Mouse (Mus musculus) myocyte (in vitro differentiated cells): Measurements from ENCODE around the gene Ms4a2.

Experiments
- E2F4 ChIP-seq: IDR thresholded peaks from one replicate; pipeline ENCODE4 v1.6.1; 2011; ENCODE audit warnings: mild to moderate bottlenecking, control low read depth, moderate library complexity; ENCODE audit not compliant: insufficient read depth
- MAX ChIP-seq: IDR thresholded peaks from one replicate; pipeline ENCODE4 v1.6.1; 2011; ENCODE audit warnings: low read depth, mild to moderate bottlenecking, control low read depth
- MYOD1 ChIP-seq, 3 experiments: IDR thresholded peaks; one replicate each; pipeline ENCODE4 v1.6.1; 2011; ENCODE audit warnings: control low read depth in 2 of 3, low read depth in 2 of 3, mild to moderate bottlenecking in 2 of 3, moderate library complexity in 1 of 3; ENCODE audit not compliant: insufficient read length in 2 of 3, control insufficient read depth in 1 of 3
- MYOG ChIP-seq, 3 experiments: IDR thresholded peaks; one replicate each; pipeline ENCODE4 v1.6.1; 2011; ENCODE audit warnings: control low read depth in 2 of 3, low read depth in 2 of 3, mild to moderate bottlenecking in 2 of 3; ENCODE audit not compliant: insufficient read length in 2 of 3, control insufficient read depth in 1 of 3, insufficient read depth in 1 of 3
- POLR2A ChIP-seq: IDR thresholded peaks from one replicate; pipeline ENCODE4 v1.6.1; 2011; ENCODE audit warnings: low read depth, mild to moderate bottlenecking, control low read depth, moderate library complexity; ENCODE audit not compliant: insufficient read length
- POLR2AphosphoS2 ChIP-seq: IDR thresholded peaks from one replicate; pipeline ENCODE4 v1.6.1; 2011; ENCODE audit warnings: low read depth, control low read depth; ENCODE audit not compliant: insufficient read length
- REST ChIP-seq: IDR thresholded peaks from one replicate; pipeline ENCODE4 v1.6.1; 2011; ENCODE audit warnings: mild to moderate bottlenecking, control low read depth, moderate library complexity; ENCODE audit not compliant: insufficient read depth, insufficient read length
- SRF ChIP-seq: IDR thresholded peaks from one replicate; pipeline ENCODE4 v1.6.1; 2011; ENCODE audit warnings: low read depth; ENCODE audit not compliant: control insufficient read depth, insufficient read length
- TCF12 ChIP-seq: IDR thresholded peaks from one replicate; pipeline ENCODE4 v1.6.1; 2011; ENCODE audit warnings: mild to moderate bottlenecking, control low read depth; ENCODE audit not compliant: poor library complexity, insufficient read depth, severe bottlenecking
- TCF3 ChIP-seq: IDR thresholded peaks from one replicate; pipeline ENCODE4 v1.6.1; 2011; ENCODE audit warnings: low read depth, control low read depth; ENCODE audit not compliant: insufficient read length
- USF1 ChIP-seq: IDR thresholded peaks from one replicate; pipeline ENCODE4 v1.6.1; 2011; ENCODE audit warnings: low read depth, mild to moderate bottlenecking, control low read depth, moderate library complexity

- TF ChIP-seq MAX (no peak), MYOG (IDR thresholded peaks at IDR 0.05; ENCODE audit: control insufficient read depth in 1 of 3, insufficient read depth in 1 of 3, insufficient read length in 2 of 3, low read depth in 2 of 3) (no peak), POLR2A (no peak), USF1 (no peak), MYOD1 (IDR thresholded peaks at IDR 0.05; ENCODE audit: control insufficient read depth in 1 of 3, insufficient read length in 2 of 3, low read depth in 2 of 3) (no peak), POLR2AphosphoS2 (no peak), TCF12 (no peak), SRF (no peak), TCF3 (no peak), E2F4 (no peak), REST (no peak)
Observed at GRCm38 (mm10) chr19:11634330-11634729, 10.8 kb upstream of the Ms4a2 start.
